Comparison of ENCODE assay signal across 11 mouse cellular contexts in the genomic region with DNA sequence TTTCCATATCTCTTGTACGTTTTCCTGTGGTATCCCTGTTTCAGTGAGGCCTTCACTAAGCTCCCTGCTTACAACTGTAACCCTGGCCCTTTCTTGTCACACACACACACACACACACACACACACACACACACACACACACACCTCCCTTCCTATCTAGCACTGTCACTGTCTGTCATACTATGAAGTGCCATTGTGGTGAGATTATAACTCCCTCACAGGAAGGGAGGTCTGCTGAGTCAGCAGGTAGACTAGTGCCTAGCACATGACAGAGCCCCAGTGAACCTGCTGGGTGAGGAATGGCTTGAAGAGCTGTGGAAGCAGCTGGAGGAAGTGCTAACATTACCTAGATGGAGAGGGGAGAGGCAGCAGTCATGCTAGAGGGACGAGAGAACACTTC. TPM values are rescaled to one million over a fixed set of nuclear protein-coding genes. Genes with fewer than 3 reads are reported as not detected.
DNase-seq lines count a peak whose midpoint lies in the region; ATAC-seq and TF ChIP-seq lines count a peak whose summit lies in the region.
"Had no signal": no experiment of that assay in that cellular context is flagged by ENCODE, and none has a peak within 500 bp of the region (broad histone marks: within the 10 kb centered on the region; RNA-seq: fewer than 3 reads in every experiment).

No protein-coding gene starts in this region.

- 0 out of 2 replicates have a peak, but pooled peaks have one; percentile 48 for ATAC-seq in embryonic facial prominence, embryonic 11.5 days (replicated peaks; ENCODE audit: insufficient number of reproducible peaks, low FRiP score, low TSS enrichment, low read depth)
- ATAC-seq in lung, postnatal 0 days = peak; percentile 84
- ATAC-seq in liver, postnatal 0 days = peak; percentile 56
- no peak for ATAC-seq in forebrain, embryonic 13.5 days

- WGBS in embryonic facial prominence, embryonic 11.5 days = 48% methylated on average over 2 of the region's 2 CpGs
- 46% methylated on average over 2 of the region's 2 CpGs for WGBS in embryonic facial prominence, embryonic 10.5 days
- 29% methylated on average over 2 of the region's 2 CpGs for WGBS in lung, postnatal 0 days
- 27% methylated on average over 2 of the region's 2 CpGs for WGBS in liver, postnatal 0 days (ENCODE audit: insufficient replicate concordance)
- 56% methylated on average over 2 of the region's 2 CpGs for WGBS in forebrain, embryonic 13.5 days

- H3K36me3 ChIP-seq in embryonic facial prominence, embryonic 11.5 days (replicated peaks; ENCODE audit: control insufficient read depth, insufficient read depth, low read depth, low read length) = no peaks in the 10 kb centered on the region
- no peaks in the 10 kb centered on the region for H3K36me3 ChIP-seq in embryonic facial prominence, embryonic 10.5 days (replicated peaks)
- no peaks in the 10 kb centered on the region for H3K36me3 ChIP-seq in lung, postnatal 0 days (ENCODE audit: insufficient read depth, low read length)
- H3K36me3 ChIP-seq in liver, postnatal 0 days (replicated peaks; ENCODE audit: insufficient read depth, low read length) = no peaks in the 10 kb centered on the region
- no peaks in the 10 kb centered on the region for H3K36me3 ChIP-seq in forebrain, embryonic 13.5 days (ENCODE audit: poor library complexity, severe bottlenecking)

- no peak overlapping the region for H3K4me2 ChIP-seq in embryonic facial prominence, embryonic 11.5 days (ENCODE audit: low read depth, low read length)
- H3K4me2 ChIP-seq in lung, postnatal 0 days (replicated peaks; ENCODE audit: low read depth, low read length) = no peak overlapping the region
- H3K4me2 ChIP-seq in liver, postnatal 0 days (ENCODE audit: low read depth, low read length) = no peak overlapping the region
- no peak overlapping the region for H3K4me2 ChIP-seq in forebrain, embryonic 13.5 days

- no peak for DNase-seq in embryonic facial prominence, embryonic 11.5 days (ENCODE audit: low spot score)
- no peak for DNase-seq in embryonic facial prominence, embryonic 10.5 days (ENCODE audit: low spot score)
- DNase-seq in lung, postnatal 0 days (ENCODE audit: low spot score) = peak; percentile 70
- DNase-seq in lung, postnatal 36 days = no peak
- no peak for DNase-seq in liver, postnatal 0 days
- peak; percentile 53 for DNase-seq in thymus, postnatal 4 days
- no peak for DNase-seq in cerebellum, adult 11-12 months
- DNase-seq: adrenal gland, postnatal 25 days; midbrain, embryonic 14.5 days; spleen, adult 18-20 months had no signal

- no peaks in the 10 kb centered on the region for H3K27me3 ChIP-seq in embryonic facial prominence, embryonic 11.5 days (ENCODE audit: control insufficient read depth, insufficient read depth, low read length)
- no peaks in the 10 kb centered on the region for H3K27me3 ChIP-seq in embryonic facial prominence, embryonic 10.5 days (replicated peaks; ENCODE audit: low read depth, poor library complexity, severe bottlenecking)
- H3K27me3 ChIP-seq in lung, postnatal 0 days (replicated peaks; ENCODE audit: insufficient read depth, low read length) = no peaks in the 10 kb centered on the region
- no peaks in the 10 kb centered on the region for H3K27me3 ChIP-seq in liver, postnatal 0 days (ENCODE audit: insufficient read depth, low read length)
- H3K27me3 ChIP-seq in forebrain, embryonic 13.5 days = no peaks in the 10 kb centered on the region

- no peak overlapping the region for H3K27ac ChIP-seq in embryonic facial prominence, embryonic 11.5 days (replicated peaks; ENCODE audit: low read depth, low read length)
- H3K27ac ChIP-seq in embryonic facial prominence, embryonic 10.5 days (replicated peaks) = no peak overlapping the region
- no peak overlapping the region for H3K27ac ChIP-seq in lung, postnatal 0 days (ENCODE audit: low read length)
- H3K27ac ChIP-seq in liver, postnatal 0 days (ENCODE audit: low read depth) = no peak overlapping the region
- H3K27ac ChIP-seq in forebrain, embryonic 13.5 days = no peak overlapping the region

- no peaks in the 10 kb centered on the region for H3K9me3 ChIP-seq in embryonic facial prominence, embryonic 11.5 days (replicated peaks; ENCODE audit: control insufficient read depth, low read length)
- H3K9me3 ChIP-seq in embryonic facial prominence, embryonic 10.5 days = no peaks in the 10 kb centered on the region
- no peaks in the 10 kb centered on the region for H3K9me3 ChIP-seq in lung, postnatal 0 days (ENCODE audit: low read length)
- no peaks in the 10 kb centered on the region for H3K9me3 ChIP-seq in liver, postnatal 0 days (ENCODE audit: low read length)
- no peaks in the 10 kb centered on the region for H3K9me3 ChIP-seq in forebrain, embryonic 13.5 days (replicated peaks)

- no peak overlapping the region for H3K4me3 ChIP-seq in embryonic facial prominence, embryonic 11.5 days (ENCODE audit: low read depth, low read length)
- no peak overlapping the region for H3K4me3 ChIP-seq in embryonic facial prominence, embryonic 10.5 days
- H3K4me3 ChIP-seq in lung, postnatal 0 days (ENCODE audit: low read depth, low read length) = no peak overlapping the region
- no peak overlapping the region for H3K4me3 ChIP-seq in liver, postnatal 0 days (ENCODE audit: low read depth, low read length)
- no peak overlapping the region for H3K4me3 ChIP-seq in forebrain, embryonic 13.5 days

- TF ChIP-seq EP300 in lung, postnatal 0 days (IDR thresholded peaks at IDR 0.05) = no peak
- TF ChIP-seq EP300 in liver, postnatal 0 days (IDR thresholded peaks at IDR 0.05; ENCODE audit: low read depth) = no peak

- no peaks in the 10 kb centered on the region for H3K4me1 ChIP-seq in embryonic facial prominence, embryonic 11.5 days (ENCODE audit: control insufficient read depth, insufficient read depth, low read length)
- H3K4me1 ChIP-seq in embryonic facial prominence, embryonic 10.5 days = peaks cover 4% of the 10 kb centered on the region; the same call in 1 of the 2 replicates
- H3K4me1 ChIP-seq in lung, postnatal 0 days (ENCODE audit: insufficient read depth, low read depth, low read length) = no peaks in the 10 kb centered on the region
- no peaks in the 10 kb centered on the region for H3K4me1 ChIP-seq in liver, postnatal 0 days (ENCODE audit: insufficient read depth)
- no peaks in the 10 kb centered on the region for H3K4me1 ChIP-seq in forebrain, embryonic 13.5 days

- TF ChIP-seq CTCF in lung, postnatal 0 days (IDR thresholded peaks at IDR 0.05) = no peak
- TF ChIP-seq CTCF in liver, postnatal 0 days (IDR thresholded peaks at IDR 0.05; ENCODE audit: low read depth) = no peak

- no peak overlapping the region for H3K9ac ChIP-seq in embryonic facial prominence, embryonic 11.5 days (replicated peaks; ENCODE audit: low read length)
- no peak overlapping the region for H3K9ac ChIP-seq in lung, postnatal 0 days (replicated peaks; ENCODE audit: low read depth)
- H3K9ac ChIP-seq in liver, postnatal 0 days (replicated peaks) = no peak overlapping the region
- no peak overlapping the region for H3K9ac ChIP-seq in forebrain, embryonic 13.5 days

RNA-seq across cellular contexts. Expression of gene Bend4, which starts 9.3 kb away (rescaled TPM):
- 7.7 and 7.8 TPM in 2 replicates for polyA plus RNA-seq in embryonic facial prominence, embryonic 11.5 days (2014; fragmentation: Nextera tagmentation; extraction: Ambion mirVana)
- 10.5 and 12.2 TPM in 2 replicates for polyA plus RNA-seq in embryonic facial prominence, embryonic 10.5 days (2016; fragmentation: Nextera tagmentation; extraction: Ambion mirVana)
- 3.5 and 3.6 TPM in 2 replicates for polyA plus RNA-seq in lung, postnatal 0 days (2015; fragmentation: Nextera tagmentation; extraction: Ambion mirVana)
- 0.18 and 0.25 TPM in 2 replicates for polyA plus RNA-seq in liver, postnatal 0 days (2015; fragmentation: Nextera tagmentation; extraction: Ambion mirVana)
- 6.7 and 7.7 TPM in 2 replicates for polyA plus RNA-seq in forebrain, embryonic 13.5 days (2015; fragmentation: Nextera tagmentation; extraction: Ambion mirVana)

Comparison
In these comparisons a context has a peak if more than half of its experiments do, and no peak if none do; other contexts are left out.
1. DNase-seq: peak in lung, postnatal 0 days (single experiment) and thymus, postnatal 4 days (single experiment); none in embryonic facial prominence, embryonic 11.5 days (single experiment), embryonic facial prominence, embryonic 10.5 days (single experiment), lung, postnatal 36 days (single experiment), liver, postnatal 0 days (single experiment) and cerebellum, adult 11-12 months (single experiment).